Mouse (Mus musculus) myocyte (in vitro differentiated cells): Measurements from ENCODE around the gene Scarf1.

Experiments used
- CEBPB ChIP-seq: IDR thresholded peaks from 2 replicates; pipeline ENCODE4 v1.6.1; 2011; ENCODE audit warnings: mild to moderate bottlenecking, moderate library complexity; ENCODE audit not compliant: poor library complexity, insufficient read depth, severe bottlenecking
- E2F4 ChIP-seq: IDR thresholded peaks from one replicate; pipeline ENCODE4 v1.6.1; 2011; ENCODE audit warnings: mild to moderate bottlenecking, control low read depth, moderate library complexity; ENCODE audit not compliant: insufficient read depth
- MYOG ChIP-seq, 3 experiments: IDR thresholded peaks; one replicate each; pipeline ENCODE4 v1.6.1; 2011; ENCODE audit warnings: control low read depth in 2 of 3, low read depth in 2 of 3, mild to moderate bottlenecking in 2 of 3; ENCODE audit not compliant: insufficient read length in 2 of 3, control insufficient read depth in 1 of 3, insufficient read depth in 1 of 3
- POLR2A ChIP-seq: IDR thresholded peaks from one replicate; pipeline ENCODE4 v1.6.1; 2011; ENCODE audit warnings: low read depth, mild to moderate bottlenecking, control low read depth, moderate library complexity; ENCODE audit not compliant: insufficient read length
- POLR2AphosphoS2 ChIP-seq: IDR thresholded peaks from one replicate; pipeline ENCODE4 v1.6.1; 2011; ENCODE audit warnings: low read depth, control low read depth; ENCODE audit not compliant: insufficient read length
- REST ChIP-seq: IDR thresholded peaks from one replicate; pipeline ENCODE4 v1.6.1; 2011; ENCODE audit warnings: mild to moderate bottlenecking, control low read depth, moderate library complexity; ENCODE audit not compliant: insufficient read depth, insufficient read length
- SRF ChIP-seq: IDR thresholded peaks from one replicate; pipeline ENCODE4 v1.6.1; 2011; ENCODE audit warnings: low read depth; ENCODE audit not compliant: control insufficient read depth, insufficient read length

- TF ChIP-seq E2F4 (no peak), POLR2A (no peak), REST (no peak), POLR2AphosphoS2 (no peak), SRF (no peak), MYOG (IDR thresholded peaks at IDR 0.05; ENCODE audit: control insufficient read depth in 1 of 3, insufficient read depth in 1 of 3, insufficient read length in 2 of 3, low read depth in 2 of 3) (no peak), CEBPB (no peak)
Observed at GRCm38 (mm10) chr11:75513336-75513735, at the start of gene Scarf1.
